Mouse (Mus musculus) G1E (cell line): ENCODE measurements around the gene Zfp790.

Source experiments
- GATA1 ChIP-seq: IDR thresholded peaks from 2 replicates; pipeline ENCODE4 v1.6.1; 2012; ENCODE audit warnings: borderline replicate concordance, low read length, inconsistent platforms, mixed read lengths
- POLR2AphosphoS5 ChIP-seq: IDR thresholded peaks from 2 replicates; pipeline ENCODE4 v1.6.1; 2012; ENCODE audit warnings: low read depth, low read length, inconsistent platforms; ENCODE audit not compliant: insufficient replicate concordance

GRCm38 (mm10) chr7:29773503-29773902, 42.4 kb upstream of the Zfp790 start:
- TF ChIP-seq POLR2AphosphoS5 (no peak), GATA1 (no peak)
